In the genomic region with DNA sequence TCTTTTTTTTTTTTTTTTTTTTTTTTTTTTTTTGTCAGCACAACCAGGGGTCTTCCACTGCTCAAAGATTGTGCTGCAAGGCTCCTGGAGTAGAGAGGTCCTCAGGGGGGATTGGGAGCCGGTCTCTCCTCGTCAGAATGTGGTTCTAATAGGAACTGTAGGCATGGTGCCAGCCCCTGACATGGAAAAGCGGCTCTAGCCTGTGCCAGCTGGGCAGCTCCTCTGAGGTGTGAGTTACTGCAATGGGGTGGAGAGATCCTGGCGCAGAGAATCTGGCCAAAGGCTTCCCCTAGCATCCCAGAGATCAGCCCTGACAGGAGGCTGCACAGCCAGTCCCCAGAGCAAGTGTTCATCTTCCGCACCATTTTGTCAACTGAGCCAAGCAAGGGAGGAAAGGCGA, we compare ENCODE assay signal across 11 mouse cellular contexts.
A peak's percentile ranks its signal among the peaks of the same experiment; 100 is the strongest.
DNase-seq lines count a peak whose midpoint lies in the region; ATAC-seq and TF ChIP-seq lines count a peak whose summit lies in the region.
"Had no signal": no experiment of that assay in that cellular context is flagged by ENCODE, and none has a peak within 500 bp of the region (broad histone marks: within the 10 kb centered on the region; RNA-seq: fewer than 3 reads in every experiment).

No protein-coding gene starts in this region.

- peaks cover 13% of the 10 kb centered on the region for H3K4me1 ChIP-seq in forebrain, embryonic 15.5 days
- no peaks in the 10 kb centered on the region for H3K4me1 ChIP-seq in forebrain, embryonic 11.5 days (replicated peaks; ENCODE audit: control insufficient read depth, insufficient read depth, low read length)
- peaks cover 22% of the 10 kb centered on the region for H3K4me1 ChIP-seq in limb, embryonic 13.5 days
- H3K4me1 ChIP-seq in limb, embryonic 10.5 days: peaks cover 16% of the 10 kb centered on the region; the same call in 1 of the 2 replicates
- no peaks in the 10 kb centered on the region for H3K4me1 ChIP-seq in forebrain, postnatal 0 days (ENCODE audit: insufficient read depth)

- ATAC-seq in forebrain, embryonic 15.5 days (replicated peaks): peak; percentile 57
- ATAC-seq in forebrain, embryonic 11.5 days (replicated peaks; ENCODE audit: low FRiP score): no peak
- ATAC-seq in limb, embryonic 13.5 days (ENCODE audit: low FRiP score, low read depth): no peak
- ATAC-seq in forebrain, postnatal 0 days: 0 out of 2 replicates have a peak, but pooled peaks have one; percentile 28

- TF ChIP-seq CTCF in forebrain, postnatal 0 days (IDR thresholded peaks at IDR 0.05; ENCODE audit: low read depth): no peak

- DNase-seq in forebrain, embryonic 11.5 days (ENCODE audit: low spot score): no peak
- no peak for DNase-seq in limb, embryonic 10.5 days (ENCODE audit: low spot score)
- peak; percentile 75 for DNase-seq in cerebellum, adult 11-12 months
- DNase-seq in forebrain, postnatal 0 days: peak; percentile 60
- DNase-seq in heart, adult 11 months: no peak
- DNase-seq in lung, adult 18-20 months: no peak
- DNase-seq: lung, adult 2 months; thymus, postnatal 14 days had no signal

- H3K9me3 ChIP-seq in forebrain, embryonic 15.5 days: no peaks in the 10 kb centered on the region
- no peaks in the 10 kb centered on the region for H3K9me3 ChIP-seq in forebrain, embryonic 11.5 days (ENCODE audit: control insufficient read depth, low read length)
- no peaks in the 10 kb centered on the region for H3K9me3 ChIP-seq in limb, embryonic 13.5 days
- H3K9me3 ChIP-seq in limb, embryonic 10.5 days (replicated peaks): no peaks in the 10 kb centered on the region
- no peaks in the 10 kb centered on the region for H3K9me3 ChIP-seq in forebrain, postnatal 0 days (ENCODE audit: low read length)
- H3K9me3 ChIP-seq: heart, embryonic 13.5 days had no signal

- no peaks in the 10 kb centered on the region for H3K27me3 ChIP-seq in forebrain, embryonic 15.5 days
- H3K27me3 ChIP-seq in forebrain, embryonic 11.5 days (ENCODE audit: control insufficient read depth, insufficient read depth, low read length): no peaks in the 10 kb centered on the region
- 0 out of 2 replicates have a peak, but pooled peaks cover 6% of the 10 kb centered on the region for H3K27me3 ChIP-seq in limb, embryonic 13.5 days
- peaks cover 16% of the 10 kb centered on the region; the same call in 1 of the 2 replicates for H3K27me3 ChIP-seq in limb, embryonic 10.5 days (ENCODE audit: low read depth, poor library complexity, severe bottlenecking)
- H3K27me3 ChIP-seq in forebrain, postnatal 0 days (ENCODE audit: insufficient read depth, low read length): no peaks in the 10 kb centered on the region

- peak overlapping the region; percentile 65 for H3K27ac ChIP-seq in forebrain, embryonic 15.5 days (replicated peaks)
- H3K27ac ChIP-seq in forebrain, embryonic 11.5 days (ENCODE audit: low read depth, low read length): no peak overlapping the region
- no peak overlapping the region for H3K27ac ChIP-seq in limb, embryonic 13.5 days
- H3K27ac ChIP-seq in limb, embryonic 10.5 days: no peak overlapping the region
- H3K27ac ChIP-seq in forebrain, postnatal 0 days (ENCODE audit: low read depth, low read length): peak overlapping the region; percentile 46; the same call in 1 of the 2 replicates
- H3K27ac ChIP-seq: heart, embryonic 13.5 days had no signal

- H3K9ac ChIP-seq in forebrain, embryonic 15.5 days (replicated peaks): no peak overlapping the region
- H3K9ac ChIP-seq in forebrain, embryonic 11.5 days (ENCODE audit: low read length): no peak overlapping the region
- H3K9ac ChIP-seq in limb, embryonic 13.5 days: peak overlapping the region; percentile 8; the same call in 1 of the 2 replicates
- H3K9ac ChIP-seq in forebrain, postnatal 0 days: no peak overlapping the region
- H3K9ac ChIP-seq: heart, embryonic 13.5 days had no signal

- no peak overlapping the region for H3K4me3 ChIP-seq in forebrain, embryonic 15.5 days
- H3K4me3 ChIP-seq in forebrain, embryonic 11.5 days (ENCODE audit: low read depth, low read length): no peak overlapping the region
- H3K4me3 ChIP-seq in limb, embryonic 13.5 days: no peak overlapping the region
- H3K4me3 ChIP-seq in limb, embryonic 10.5 days: no peak overlapping the region
- no peak overlapping the region for H3K4me3 ChIP-seq in forebrain, postnatal 0 days (ENCODE audit: low read depth, low read length)
- H3K4me3 ChIP-seq: heart, embryonic 13.5 days had no signal

- no peaks in the 10 kb centered on the region for H3K36me3 ChIP-seq in forebrain, embryonic 15.5 days
- H3K36me3 ChIP-seq in forebrain, embryonic 11.5 days (ENCODE audit: control insufficient read depth, insufficient read depth, low read length): no peaks in the 10 kb centered on the region
- peaks cover 3% of the 10 kb centered on the region; the same call in 1 of the 2 replicates for H3K36me3 ChIP-seq in limb, embryonic 13.5 days
- no peaks in the 10 kb centered on the region for H3K36me3 ChIP-seq in limb, embryonic 10.5 days
- no peaks in the 10 kb centered on the region for H3K36me3 ChIP-seq in forebrain, postnatal 0 days (ENCODE audit: insufficient read depth)

- H3K4me2 ChIP-seq in forebrain, embryonic 15.5 days (replicated peaks): no peak overlapping the region
- H3K4me2 ChIP-seq in forebrain, embryonic 11.5 days (ENCODE audit: low read depth, low read length, severe bottlenecking): no peak overlapping the region
- no peak overlapping the region for H3K4me2 ChIP-seq in limb, embryonic 13.5 days (replicated peaks)
- H3K4me2 ChIP-seq in forebrain, postnatal 0 days (ENCODE audit: low read depth): no peak overlapping the region
- H3K4me2 ChIP-seq: heart, embryonic 13.5 days had no signal

- WGBS in forebrain, embryonic 15.5 days: 47% methylated on average over 6 of the region's 6 CpGs
- 89% methylated on average over 6 of the region's 6 CpGs for WGBS in forebrain, embryonic 11.5 days
- 66% methylated on average over 6 of the region's 6 CpGs for WGBS in limb, embryonic 13.5 days
- 91% methylated on average over 6 of the region's 6 CpGs for WGBS in limb, embryonic 10.5 days
- 36% methylated on average over 6 of the region's 6 CpGs for WGBS in forebrain, postnatal 0 days

Comparison
In these comparisons a context has a peak if more than half of its experiments do, and no peak if none do; other contexts are left out.
1. ATAC-seq: peak in forebrain, embryonic 15.5 days (single experiment) and forebrain, postnatal 0 days (single experiment); none in forebrain, embryonic 11.5 days (single experiment) and limb, embryonic 13.5 days (single experiment).
2. H3K27ac ChIP-seq: peak in forebrain, embryonic 15.5 days (single experiment) and forebrain, postnatal 0 days (single experiment); none in forebrain, embryonic 11.5 days (single experiment), limb, embryonic 13.5 days (single experiment) and limb, embryonic 10.5 days (single experiment).
3. DNase-seq: peak in cerebellum, adult 11-12 months (single experiment) and forebrain, postnatal 0 days (single experiment); none in forebrain, embryonic 11.5 days (single experiment), limb, embryonic 10.5 days (single experiment), heart, adult 11 months (single experiment) and lung, adult 18-20 months (0 of 2).